Mouse (Mus musculus) intestine, postnatal 0 days (tissue): Measurements from ENCODE around the gene Paip2b. TPM values are rescaled to one million over a fixed set of nuclear protein-coding genes. Genes with fewer than 3 reads are reported as not detected.

ENCODE experiments used
- ATAC-seq: fragments of 200-750 bp; cut with Nextera tagmentation; 2 replicates; pipeline ENCODE4 v1.8.0; 2017; ENCODE audit warnings: mild to moderate bottlenecking, moderate TSS enrichment, moderate library complexity
- H3K27ac ChIP-seq: fragments of 300-500 bp; sonication (generic); 2 replicates; pipeline ENCODE4 v1.5.1; 2014; ENCODE audit warnings: mild to moderate bottlenecking, low read depth, low read length, moderate library complexity
- H3K27me3 ChIP-seq: fragments of 300-500 bp; sonication (generic); replicated peaks from 2 replicates; pipeline ENCODE4 v1.6.1; 2014; ENCODE audit warnings: low read length, mixed read lengths; ENCODE audit not compliant: control insufficient read depth, insufficient read depth
- H3K36me3 ChIP-seq: fragments of 300-500 bp; sonication (generic); 2 replicates; pipeline ENCODE4 v1.6.1; 2014; ENCODE audit warnings: mild to moderate bottlenecking, moderate library complexity; ENCODE audit not compliant: control insufficient read depth, insufficient read depth
- H3K4me1 ChIP-seq: fragments of 300-500 bp; sonication (generic); replicated peaks from 2 replicates; pipeline ENCODE4 v1.6.1; 2014; ENCODE audit warnings: antibody characterized with exemption, low read length, mixed read lengths; ENCODE audit not compliant: control insufficient read depth, insufficient read depth
- H3K4me2 ChIP-seq: fragments of 300-500 bp; sonication (generic); replicated peaks from 2 replicates; pipeline ENCODE4 v1.6.1; 2014; ENCODE audit warnings: low read depth, mild to moderate bottlenecking, moderate library complexity
- H3K4me3 ChIP-seq: fragments of 300-500 bp; sonication (generic); 2 replicates; pipeline ENCODE4 v1.5.1; 2014; ENCODE audit warnings: low read depth, low read length
- H3K9ac ChIP-seq: fragments of 300-500 bp; sonication (generic); 2 replicates; pipeline ENCODE4 v1.6.1; 2014; ENCODE audit warnings: mild to moderate bottlenecking, low read depth, low read length
- H3K9me3 ChIP-seq: fragments of 300-500 bp; sonication (generic); 2 replicates; pipeline ENCODE4 v1.6.1; 2016; ENCODE audit warnings: mixed run types; ENCODE audit not compliant: control insufficient read depth
- CTCF ChIP-seq: sonication (generic); IDR thresholded peaks from 2 replicates; pipeline ENCODE4 v1.5.1; 2016; ENCODE audit warnings: low read depth, mild to moderate bottlenecking, control low read depth, antibody characterized with exemption, moderate library complexity
- whole genome bisulfite sequencing: fragments of 180-500 bp; shearing (Covaris S2); extraction: QIAGEN DNeasy Blood & Tissue Kit; methylation state at CpG from one replicate; pipeline ENCODE4 v1.1.7; 2014; 5-methylcytosine and 5-hydroxymethylcytosine counted together
- polyA plus RNA-seq: library from polyadenylated mRNA; unstranded; fragments of >200 nt; fragmentation: Nextera tagmentation; extraction: Ambion mirVana; gene quantifications from 2 replicates; pipeline ENCODE4 v1.2.1, GENCODE M21; 2015

The Paip2b gene
- polyA plus RNA-seq, 1 experiment from 2014 or later, result 5.6 TPM

- Histone ChIP-seq H3K9ac (no peak overlapping the region), H3K27ac (no peak overlapping the region), H3K4me1 (no peaks in the 10 kb centered on the region), H3K4me3 (no peak overlapping the region), H3K36me3 (no peaks in the 10 kb centered on the region), H3K4me2 (no peak overlapping the region), H3K9me3 (no peaks in the 10 kb centered on the region), H3K27me3 (no peaks in the 10 kb centered on the region)
- no peak for ATAC-seq
- 66% methylated on average over 4 of the region's 4 CpGs for WGBS
- TF ChIP-seq CTCF, result no peak
Measured at GRCm38 (mm10) chr6:83863538-83863937, 32.0 kb upstream of the Paip2b start.

- Histone ChIP-seq H3K4me3 (no peak overlapping the region), H3K27ac (no peak overlapping the region), H3K36me3 (no peaks in the 10 kb centered on the region), H3K9me3 (no peaks in the 10 kb centered on the region), H3K4me2 (no peak overlapping the region), H3K9ac (no peak overlapping the region), H3K4me1 (no peaks in the 10 kb centered on the region), H3K27me3 (no peaks in the 10 kb centered on the region)
- no peak for TF ChIP-seq CTCF
- ATAC-seq, result no peak
- 78% methylated on average over 9 of the region's 9 CpGs for WGBS
Measured at GRCm38 (mm10) chr6:83860033-83860432, 28.5 kb upstream of the Paip2b start.

DNA sequence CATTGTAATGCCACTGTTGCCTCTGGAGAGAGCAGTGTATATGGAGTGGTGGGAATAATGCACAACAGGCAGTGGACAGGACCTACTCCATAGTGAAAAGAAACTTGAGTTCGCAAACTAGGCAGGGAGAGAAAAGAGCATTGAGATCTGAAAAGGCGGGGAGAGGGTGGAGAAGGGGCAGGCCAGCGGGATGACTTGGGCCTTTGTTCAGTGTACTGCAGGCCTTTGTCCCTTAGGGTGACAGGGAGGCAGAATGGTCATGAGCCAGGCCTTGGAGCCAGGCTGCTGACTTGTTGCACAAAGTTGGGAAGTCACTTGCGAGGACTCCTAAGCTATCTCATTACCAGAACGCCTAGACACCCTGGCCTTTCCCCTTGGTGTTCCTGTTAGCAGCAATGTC lies 25.9 kb upstream of the Paip2b start:
- no peak for TF ChIP-seq CTCF
- Histone ChIP-seq H3K36me3 (no peaks in the 10 kb centered on the region), H3K9me3 (no peaks in the 10 kb centered on the region), H3K4me1 (no peaks in the 10 kb centered on the region), H3K4me3 (no peak overlapping the region), H3K9ac (no peak overlapping the region), H3K27ac (no peak overlapping the region), H3K27me3 (no peaks in the 10 kb centered on the region), H3K4me2 (no peak overlapping the region)
- 70% methylated on average over 5 of the region's 5 CpGs for WGBS
- ATAC-seq, result no peak

DNA sequence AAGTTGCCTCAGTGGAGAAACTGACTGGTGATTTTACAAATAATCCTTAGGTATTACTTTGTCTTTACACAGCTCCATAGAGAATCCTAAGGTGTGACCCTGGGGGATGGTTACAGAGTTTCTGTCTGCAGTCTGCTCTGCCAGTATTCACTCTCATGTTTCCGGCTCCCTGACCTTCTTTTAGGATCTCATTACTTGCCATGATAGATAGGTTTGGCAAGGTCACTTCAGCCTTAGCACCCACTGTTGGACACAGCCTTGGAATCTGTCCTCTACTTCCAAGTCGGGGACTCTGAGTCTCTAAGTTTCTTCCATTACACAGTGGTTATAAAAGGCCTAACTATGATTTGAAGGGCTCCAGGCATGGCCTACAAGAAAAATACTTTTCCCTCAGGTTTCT lies 17.9 kb upstream of the Paip2b start:
- Histone ChIP-seq H3K36me3 (no peaks in the 10 kb centered on the region), H3K4me3 (no peak overlapping the region), H3K9ac (no peak overlapping the region), H3K4me1 (no peaks in the 10 kb centered on the region), H3K27ac (no peak overlapping the region), H3K27me3 (no peaks in the 10 kb centered on the region), H3K4me2 (no peak overlapping the region), H3K9me3 (no peaks in the 10 kb centered on the region)
- no peak for ATAC-seq
- TF ChIP-seq CTCF, result no peak
- 84% methylated on average over 2 of the region's 2 CpGs for WGBS

DNA sequence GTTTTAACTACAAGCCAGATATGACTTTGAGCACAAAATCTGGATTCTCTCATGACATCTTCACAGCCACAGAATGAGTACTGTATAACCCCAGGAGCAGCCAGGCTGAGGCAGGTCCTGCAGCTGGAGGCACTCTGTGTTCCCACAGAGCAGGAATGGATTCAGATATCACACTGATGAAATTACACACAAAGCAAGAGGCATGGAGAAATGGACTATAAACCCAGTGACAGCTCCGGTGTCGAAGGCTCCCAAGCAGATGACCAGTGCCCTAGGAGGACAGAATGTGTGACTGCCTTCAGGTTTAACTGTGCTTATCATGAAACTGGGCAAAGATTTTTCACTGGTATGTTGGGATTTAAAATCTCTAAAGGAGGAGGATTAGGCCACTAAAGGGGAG lies 14.6 kb upstream of the Paip2b start:
- Histone ChIP-seq H3K36me3 (no peaks in the 10 kb centered on the region), H3K4me3 (no peak overlapping the region), H3K27me3 (no peaks in the 10 kb centered on the region), H3K9me3 (no peaks in the 10 kb centered on the region), H3K9ac (no peak overlapping the region), H3K4me2 (no peak overlapping the region), H3K27ac (no peak overlapping the region), H3K4me1 (no peaks in the 10 kb centered on the region)
- TF ChIP-seq CTCF, result no peak
- ATAC-seq, result no peak
- 89% methylated on average over 2 of the region's 2 CpGs for WGBS

- no peak overlapping the region for H3K4me3 ChIP-seq
- no peaks in the 10 kb centered on the region for H3K36me3 ChIP-seq
- no peak overlapping the region for H3K27ac ChIP-seq
- WGBS, result 90% methylated on average over 10 of the region's 10 CpGs
- no peak overlapping the region for H3K9ac ChIP-seq
- no peaks in the 10 kb centered on the region for H3K9me3 ChIP-seq
- H3K4me1 ChIP-seq, result no peaks in the 10 kb centered on the region
- H3K27me3 ChIP-seq, result no peaks in the 10 kb centered on the region
- no peak overlapping the region for H3K4me2 ChIP-seq
- no peak for TF ChIP-seq CTCF
- no peak for ATAC-seq
Measured at GRCm38 (mm10) chr6:83844913-83845312, 13.4 kb upstream of the Paip2b start.

DNA sequence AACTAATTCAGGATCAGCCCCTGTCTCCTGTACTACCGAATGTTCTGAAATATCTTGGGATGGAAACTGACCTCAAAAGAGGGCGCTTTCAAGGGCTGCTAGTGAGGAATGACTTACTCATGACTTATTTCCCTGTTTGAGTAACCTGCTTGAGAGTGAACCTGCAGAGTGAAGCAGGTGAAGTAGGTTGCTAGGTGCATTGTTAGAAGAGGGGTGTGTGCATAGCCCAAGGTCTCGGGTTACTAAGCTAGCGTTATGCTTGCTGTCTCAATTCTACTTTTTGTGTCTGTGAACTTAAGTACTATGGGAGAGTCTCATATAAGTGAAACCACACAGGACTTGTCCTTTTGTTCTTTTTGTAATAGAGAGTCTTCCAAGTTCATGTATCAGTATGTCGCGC lies 8.5 kb upstream of the Paip2b start:
- TF ChIP-seq CTCF, result no peak
- no peak overlapping the region for H3K4me2 ChIP-seq
- H3K27ac ChIP-seq, result no peak overlapping the region
- WGBS, result 72% methylated on average over 6 of the region's 6 CpGs
- H3K4me3 ChIP-seq, result no peak overlapping the region
- no peaks in the 10 kb centered on the region for H3K36me3 ChIP-seq
- no peak for ATAC-seq
- H3K9ac ChIP-seq, result no peak overlapping the region
- H3K9me3 ChIP-seq, result no peaks in the 10 kb centered on the region
- H3K27me3 ChIP-seq, result no peaks in the 10 kb centered on the region
- H3K4me1 ChIP-seq, result no peaks in the 10 kb centered on the region
